Mouse (Mus musculus) adrenal gland, postnatal 36 days (tissue): ENCODE data around the gene Brox. TPM values are rescaled to one million over a fixed set of nuclear protein-coding genes. Genes with fewer than 3 reads are reported as not detected.
A peak's percentile ranks its signal among the peaks of the same experiment; 100 is the strongest.

Source experiments
- DNase-seq, 2 experiments: peaks; one replicate each; pipeline ENCODE4 v3.0.0; 2021; ENCODE audit warnings: mixed read lengths in 1 of 2
- total RNA-seq, 2 experiments: library from RNA; stranded (reverse); gene quantifications; 2 replicates each; pipeline ENCODE4 v1.2.3; 2021

The Brox gene
- total RNA-seq, 2 experiments from 2014 or later: 50.5 to 57.0 TPM

GRCm38 (mm10) chr1:183272867-183273818, 23.9 kb downstream of the Brox start:
- DNase-seq: no peak

- DNase-seq: peak; percentile 8 to 14
These were observed 29.4 kb downstream of the Brox start for GRCm38 (mm10) chr1:183267666-183268065.

- DNase-seq: no peak
These were observed 31.1 kb downstream of the Brox start for GRCm38 (mm10) chr1:183265921-183266467.

DNA sequence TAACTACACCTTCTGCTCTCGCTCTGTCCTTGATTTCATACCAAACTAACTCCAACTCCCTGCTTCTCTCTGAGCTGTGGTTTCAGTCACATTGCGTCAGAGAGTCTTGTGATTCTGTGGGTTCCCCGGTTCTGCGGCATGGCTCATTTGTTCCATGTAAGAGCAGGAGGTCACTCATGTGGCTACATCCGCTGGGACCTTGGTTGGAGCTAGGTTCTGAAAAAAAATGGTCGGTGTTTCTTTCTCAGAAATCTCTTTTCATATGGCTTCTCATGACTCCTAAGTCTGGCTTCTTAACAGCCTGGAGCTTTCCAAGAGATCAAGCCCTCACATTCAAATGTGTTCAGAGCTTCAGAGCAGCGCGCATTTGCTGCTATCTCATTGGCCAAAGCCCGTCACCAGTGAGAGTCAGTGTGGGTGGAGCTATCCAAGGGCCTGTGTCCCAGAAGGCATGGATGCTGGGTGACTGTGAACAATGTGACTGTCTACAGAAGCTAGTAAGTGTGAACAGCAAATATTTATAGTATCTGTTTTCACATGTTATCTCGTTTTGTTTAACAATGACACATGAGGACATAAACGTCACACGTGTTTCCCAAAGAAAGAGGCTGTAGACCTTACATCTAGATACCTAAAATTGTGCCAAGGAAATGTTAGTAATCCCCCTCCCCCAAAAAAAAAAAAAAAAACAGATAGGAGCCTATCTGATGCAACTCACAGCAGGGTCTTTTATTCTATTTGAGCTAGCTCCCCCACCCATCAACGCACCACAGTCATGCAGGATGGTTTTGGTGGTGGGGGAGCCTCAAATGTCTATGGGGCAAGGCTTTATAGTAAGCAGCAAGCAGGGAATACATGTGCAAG, 32.7 kb downstream of the Brox start:
- peak in 1 of 2 experiments; percentile 22 for DNase-seq

DNA sequence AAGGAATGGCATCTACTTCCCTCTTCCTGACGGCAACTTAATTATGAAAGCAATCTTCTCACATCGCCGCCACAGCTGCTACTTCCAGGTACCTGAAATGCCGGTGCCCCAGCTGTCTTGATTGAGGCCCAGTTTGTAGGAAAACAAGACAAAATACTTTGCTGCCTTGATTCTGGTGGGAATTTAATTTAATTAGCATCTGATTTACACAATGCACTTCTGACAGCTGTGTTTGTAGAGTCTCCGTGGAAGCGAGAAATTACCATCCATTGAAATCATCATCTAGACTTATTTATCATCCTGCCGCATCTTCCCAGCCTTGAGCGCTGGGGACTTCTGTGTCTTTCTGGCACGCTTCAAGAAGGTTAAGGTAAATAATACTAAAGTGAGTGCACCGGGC, 44.5 kb downstream of the Brox start:
- no peak for DNase-seq

GRCm38 (mm10) chr1:183251818-183252217, 45.3 kb downstream of the Brox start:
- DNase-seq: no peak

DNA sequence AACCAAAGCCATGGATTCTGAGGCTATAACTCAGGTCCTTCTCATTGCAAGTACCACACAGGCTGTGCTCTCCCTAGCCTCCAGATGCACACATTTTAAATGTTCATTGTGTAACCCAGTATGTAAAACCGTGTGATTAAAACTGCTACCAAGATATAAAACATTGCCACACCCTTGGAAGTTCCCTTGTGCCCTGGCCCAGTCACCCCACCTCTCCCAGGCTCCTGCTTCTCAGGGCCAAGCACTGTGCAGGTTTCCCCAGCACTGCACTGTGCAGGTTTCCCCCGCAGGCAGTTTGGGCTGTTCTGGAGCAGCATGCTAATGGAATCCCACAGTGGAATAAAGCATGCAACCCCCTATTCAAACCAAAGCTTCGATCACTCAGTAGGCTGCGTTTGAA, 46.5 kb downstream of the Brox start:
- DNase-seq: no peak

- DNase-seq: no peak
These were observed 48.9 kb downstream of the Brox start for GRCm38 (mm10) chr1:183248144-183248543.

GRCm38 (mm10) chr1:183243293-183243692, 53.8 kb downstream of the Brox start:
- no peak for DNase-seq

- DNase-seq: no peak
These were observed 59.2 kb downstream of the Brox start for GRCm38 (mm10) chr1:183237901-183238300.

GRCm38 (mm10) chr1:183236460-183236859, 60.6 kb downstream of the Brox start:
- DNase-seq: no peak

DNA sequence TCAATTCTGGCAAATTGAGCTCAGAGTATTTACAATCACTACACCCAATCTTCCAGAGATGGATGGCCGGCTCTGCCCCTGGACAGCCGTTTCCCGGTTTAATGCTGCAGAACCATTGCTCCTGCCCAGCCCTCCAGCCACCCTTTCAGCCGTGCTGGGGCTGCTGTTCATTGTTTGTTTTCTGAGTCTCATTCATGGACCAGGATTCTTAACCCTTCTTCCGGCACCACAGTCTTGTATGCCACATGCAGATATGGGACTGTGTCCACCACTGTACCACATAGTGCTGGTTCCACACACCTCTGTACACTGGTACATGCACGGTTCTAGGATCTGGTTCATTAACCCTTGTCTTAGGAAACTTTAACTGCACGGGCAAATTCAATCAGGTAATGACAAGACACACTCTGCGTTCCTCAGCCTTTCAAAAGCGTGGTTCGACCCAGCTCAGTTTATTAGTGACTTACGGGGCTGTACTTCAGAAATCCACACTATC, 63.3 kb downstream of the Brox start:
- DNase-seq: no peak

GRCm38 (mm10) chr1:183232985-183233678, 63.9 kb downstream of the Brox start:
- DNase-seq: no peak

DNA sequence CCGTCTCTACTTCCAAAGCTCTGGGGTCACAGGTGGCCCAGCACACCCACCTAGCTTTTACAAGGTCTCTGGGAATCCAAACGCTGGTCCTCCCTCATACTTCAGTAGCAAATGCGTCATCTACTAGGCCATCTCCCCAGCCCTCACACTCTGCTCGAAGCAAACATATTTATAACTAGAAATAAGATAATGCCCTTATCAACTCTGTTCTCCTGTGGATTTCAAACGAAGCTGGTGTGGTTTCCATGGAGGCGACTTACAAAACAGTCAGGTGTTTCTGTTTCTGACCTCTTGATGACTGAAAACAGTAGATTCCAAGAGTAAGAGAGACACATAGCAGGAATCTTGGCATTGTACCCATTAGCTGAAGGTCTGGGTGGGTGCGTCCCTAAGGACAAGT, 69.6 kb downstream of the Brox start:
- no peak for DNase-seq

Other genes with a start within 250 kb of the Brox start
- 10 to 100 TPM; 14.9 to 17.0 TPM for gene Disp1, start 75.7 kb downstream of the Brox start, total RNA-seq
- 10 to 100 TPM; 51.3 to 53.4 TPM for gene Aida, start 679 bp downstream of the Brox start, total RNA-seq
- gene Mia3, start 72.3 kb upstream of the Brox start, total RNA-seq: 100 to 1,000 TPM; 174 to 204 TPM
- gene Taf1a, start 91.7 kb upstream of the Brox start, total RNA-seq: 10 to 100 TPM; 15.1 to 24.3 TPM
- not detected for gene Hhipl2, start 120.9 kb upstream of the Brox start, total RNA-seq